Mouse (Mus musculus): ENCODE results near the gene Gm1043. TPM values are rescaled to one million over a fixed set of nuclear protein-coding genes. Genes with fewer than 3 reads are reported as not detected.

The Gm1043 gene
- polyA plus RNA-seq, 1 experiment from 2014 or later = 0.36 TPM

GRCm38 (mm10) chr5:37196196-37196595 lies 111.0 kb downstream of the Gm1043 start:
- WGBS = 65% methylated on average over 8 of the region's 8 CpGs
- ATAC-seq (ENCODE audit: low FRiP score) = no peak
- H3K27me3 ChIP-seq = no peaks in the 10 kb centered on the region; the same call in 1 of the 2 replicates
- H3K36me3 ChIP-seq = no peaks in the 10 kb centered on the region
- H3K9ac ChIP-seq = no peak overlapping the region
- H3K4me3 ChIP-seq = no peak overlapping the region
- no peaks in the 10 kb centered on the region for H3K9me3 ChIP-seq (replicated peaks)
- peaks cover 33% of the 10 kb centered on the region for H3K4me1 ChIP-seq
- peak overlapping the region; percentile 72; the same call in 1 of the 2 replicates for H3K27ac ChIP-seq
- H3K4me2 ChIP-seq (replicated peaks) = no peak overlapping the region

GRCm38 (mm10) chr5:37196666-37197250 lies 111.6 kb downstream of the Gm1043 start:
- no peak overlapping the region for H3K9ac ChIP-seq
- ATAC-seq (ENCODE audit: low FRiP score) = no peak
- no peaks in the 10 kb centered on the region for H3K36me3 ChIP-seq
- 55% methylated on average over 10 of the region's 10 CpGs for WGBS
- H3K4me2 ChIP-seq (replicated peaks) = no peak overlapping the region
- no peak overlapping the region for H3K4me3 ChIP-seq
- no peaks in the 10 kb centered on the region for H3K9me3 ChIP-seq (replicated peaks)
- H3K4me1 ChIP-seq = peaks cover 33% of the 10 kb centered on the region
- no peaks in the 10 kb centered on the region; the same call in 1 of the 2 replicates for H3K27me3 ChIP-seq
- peak overlapping the region; percentile 72 for H3K27ac ChIP-seq

- H3K4me2 ChIP-seq (replicated peaks) = no peak overlapping the region
- H3K9ac ChIP-seq = no peak overlapping the region
- no peak for ATAC-seq (ENCODE audit: low FRiP score)
- H3K27ac ChIP-seq = peak overlapping the region; percentile 72
- H3K27me3 ChIP-seq = no peaks in the 10 kb centered on the region; the same call in 1 of the 2 replicates
- no peak overlapping the region for H3K4me3 ChIP-seq
- H3K36me3 ChIP-seq = no peaks in the 10 kb centered on the region
- H3K9me3 ChIP-seq (replicated peaks) = no peaks in the 10 kb centered on the region
- 71% methylated on average over 3 of the region's 3 CpGs for WGBS
- peaks cover 39% of the 10 kb centered on the region for H3K4me1 ChIP-seq
Observed at GRCm38 (mm10) chr5:37197423-37197822, 112.3 kb downstream of the Gm1043 start.

GRCm38 (mm10) chr5:37198011-37198688 lies 113.0 kb downstream of the Gm1043 start:
- WGBS = 26% methylated on average over 2 of the region's 2 CpGs
- Histone ChIP-seq H3K9me3 (replicated peaks) (no peaks in the 10 kb centered on the region), H3K4me1 (peaks cover 43% of the 10 kb centered on the region), H3K36me3 (no peaks in the 10 kb centered on the region), H3K27ac (peak overlapping the region; percentile 72), H3K9ac (no peak overlapping the region), H3K4me2 (replicated peaks) (no peak overlapping the region), H3K27me3 (no peaks in the 10 kb centered on the region; the same call in 1 of the 2 replicates), H3K4me3 (no peak overlapping the region)
- peak; percentile 76 for ATAC-seq (ENCODE audit: low FRiP score)

GRCm38 (mm10) chr5:37202285-37202684 lies 117.1 kb downstream of the Gm1043 start:
- no peak overlapping the region for H3K4me2 ChIP-seq (replicated peaks)
- H3K36me3 ChIP-seq = no peaks in the 10 kb centered on the region
- H3K9me3 ChIP-seq (replicated peaks) = no peaks in the 10 kb centered on the region
- peak; percentile 42; the same call in 1 of the 2 replicates for ATAC-seq (ENCODE audit: low FRiP score)
- H3K4me3 ChIP-seq = no peak overlapping the region
- H3K27me3 ChIP-seq = no peaks in the 10 kb centered on the region
- H3K9ac ChIP-seq = no peak overlapping the region; the same call in 1 of the 2 replicates
- H3K27ac ChIP-seq = peak overlapping the region; percentile 66; the same call in 1 of the 2 replicates
- peaks cover 30% of the 10 kb centered on the region for H3K4me1 ChIP-seq
- WGBS = 0% methylated on average over 1 of the region's 1 CpGs

- no peak overlapping the region for H3K9ac ChIP-seq
- H3K36me3 ChIP-seq = no peaks in the 10 kb centered on the region
- H3K27me3 ChIP-seq = no peaks in the 10 kb centered on the region
- no peak overlapping the region for H3K27ac ChIP-seq
- H3K9me3 ChIP-seq (replicated peaks) = no peaks in the 10 kb centered on the region
- peaks cover 16% of the 10 kb centered on the region for H3K4me1 ChIP-seq
- H3K4me3 ChIP-seq = no peak overlapping the region
- H3K4me2 ChIP-seq (replicated peaks) = no peak overlapping the region
- WGBS = 80% methylated on average over 7 of the region's 7 CpGs
- ATAC-seq (ENCODE audit: low FRiP score) = no peak
Observed at GRCm38 (mm10) chr5:37204886-37205285, 119.7 kb downstream of the Gm1043 start.

- no peak overlapping the region for H3K27ac ChIP-seq
- ATAC-seq (ENCODE audit: low FRiP score) = no peak
- H3K27me3 ChIP-seq = no peaks in the 10 kb centered on the region
- no peaks in the 10 kb centered on the region for H3K36me3 ChIP-seq
- H3K9ac ChIP-seq = no peak overlapping the region
- no peak overlapping the region for H3K4me3 ChIP-seq
- H3K9me3 ChIP-seq (replicated peaks) = no peaks in the 10 kb centered on the region
- 88% methylated on average over 1 of the region's 1 CpGs for WGBS
- no peak overlapping the region for H3K4me2 ChIP-seq (replicated peaks)
- H3K4me1 ChIP-seq = peaks cover 17% of the 10 kb centered on the region
Observed at GRCm38 (mm10) chr5:37205420-37205819, 120.2 kb downstream of the Gm1043 start.

GRCm38 (mm10) chr5:37206364-37206763 lies 121.2 kb downstream of the Gm1043 start:
- Histone ChIP-seq H3K4me1 (peaks cover 17% of the 10 kb centered on the region), H3K9ac (no peak overlapping the region), H3K27ac (no peak overlapping the region), H3K27me3 (no peaks in the 10 kb centered on the region), H3K9me3 (replicated peaks) (no peaks in the 10 kb centered on the region), H3K36me3 (no peaks in the 10 kb centered on the region), H3K4me2 (replicated peaks) (no peak overlapping the region), H3K4me3 (no peak overlapping the region)
- ATAC-seq (ENCODE audit: low FRiP score) = no peak
- WGBS = 62% methylated on average over 2 of the region's 2 CpGs

- Histone ChIP-seq H3K9ac (no peak overlapping the region), H3K4me3 (no peak overlapping the region), H3K36me3 (no peaks in the 10 kb centered on the region), H3K4me2 (replicated peaks) (no peak overlapping the region), H3K4me1 (peaks cover 9% of the 10 kb centered on the region), H3K9me3 (replicated peaks) (no peaks in the 10 kb centered on the region), H3K27ac (no peak overlapping the region), H3K27me3 (0 out of 2 replicates have a peak, but pooled peaks cover 5% of the 10 kb centered on the region)
- 90% methylated on average over 9 of the region's 9 CpGs for WGBS
- no peak for ATAC-seq (ENCODE audit: low FRiP score)
Observed at GRCm38 (mm10) chr5:37212938-37213708, 128.0 kb downstream of the Gm1043 start.

- no peaks in the 10 kb centered on the region for H3K9me3 ChIP-seq (replicated peaks)
- H3K9ac ChIP-seq = no peak overlapping the region
- no peak overlapping the region for H3K4me2 ChIP-seq (replicated peaks)
- no peaks in the 10 kb centered on the region for H3K36me3 ChIP-seq
- 0 out of 2 replicates have a peak, but pooled peaks cover 5% of the 10 kb centered on the region for H3K27me3 ChIP-seq
- 0 out of 2 replicates have a peak, but pooled peaks have one; percentile 16 for ATAC-seq (ENCODE audit: low FRiP score)
- H3K4me3 ChIP-seq = no peak overlapping the region
- H3K27ac ChIP-seq = no peak overlapping the region
- H3K4me1 ChIP-seq = peaks cover 9% of the 10 kb centered on the region
- 78% methylated on average over 4 of the region's 4 CpGs for WGBS
Observed at GRCm38 (mm10) chr5:37213709-37214103, 128.5 kb downstream of the Gm1043 start.

- Histone ChIP-seq H3K4me3 (no peak overlapping the region), H3K4me2 (replicated peaks) (no peak overlapping the region), H3K27me3 (0 out of 2 replicates have a peak, but pooled peaks cover 5% of the 10 kb centered on the region), H3K36me3 (no peaks in the 10 kb centered on the region), H3K9me3 (replicated peaks) (no peaks in the 10 kb centered on the region), H3K27ac (no peak overlapping the region), H3K9ac (no peak overlapping the region), H3K4me1 (peaks cover 10% of the 10 kb centered on the region)
- ATAC-seq (ENCODE audit: low FRiP score) = peak; percentile 24; the same call in 1 of the 2 replicates
- 70% methylated on average over 6 of the region's 6 CpGs for WGBS
Observed at GRCm38 (mm10) chr5:37214614-37215013, 129.4 kb downstream of the Gm1043 start.

GRCm38 (mm10) chr5:37215276-37215675 lies 130.1 kb downstream of the Gm1043 start:
- Histone ChIP-seq H3K4me1 (peaks cover 8% of the 10 kb centered on the region), H3K9ac (no peak overlapping the region), H3K4me3 (no peak overlapping the region), H3K9me3 (replicated peaks) (no peaks in the 10 kb centered on the region), H3K36me3 (no peaks in the 10 kb centered on the region), H3K27ac (no peak overlapping the region), H3K27me3 (0 out of 2 replicates have a peak, but pooled peaks cover 5% of the 10 kb centered on the region), H3K4me2 (replicated peaks) (no peak overlapping the region)
- 77% methylated on average over 7 of the region's 7 CpGs for WGBS
- ATAC-seq (ENCODE audit: low FRiP score) = no peak

Data from hindbrain, embryonic 12.5 days (tissue).